Mouse (Mus musculus) hindbrain, embryonic 13.5 days (tissue): ENCODE data around the gene Coa3. TPM values are rescaled to one million over a fixed set of nuclear protein-coding genes. Genes with fewer than 3 reads are reported as not detected.

Source experiments
- ATAC-seq: fragments of 200-750 bp; cut with Nextera tagmentation; 2 replicates; pipeline ENCODE4 v1.8.0; 2017; ENCODE audit warnings: moderate TSS enrichment; ENCODE audit not compliant: low FRiP score
- H3K27ac ChIP-seq: fragments of 300-500 bp; sonication (generic); 2 replicates; pipeline ENCODE4 v1.5.1; 2015; ENCODE audit warnings: inconsistent platforms, mild to moderate bottlenecking, moderate library complexity
- H3K27me3 ChIP-seq: fragments of 300-500 bp; sonication (generic); 2 replicates; pipeline ENCODE4 v1.6.1; 2015; ENCODE audit warnings: mild to moderate bottlenecking, inconsistent platforms
- H3K36me3 ChIP-seq: fragments of 300-500 bp; sonication (generic); 2 replicates; pipeline ENCODE4 v1.6.1; 2015; ENCODE audit warnings: mild to moderate bottlenecking, inconsistent platforms
- H3K4me1 ChIP-seq: fragments of 300-500 bp; sonication (generic); replicated peaks from 2 replicates; pipeline ENCODE4 v1.6.1; 2015; ENCODE audit warnings: inconsistent platforms
- H3K4me2 ChIP-seq: fragments of 300-500 bp; sonication (generic); 2 replicates; pipeline ENCODE4 v1.6.1; 2015; ENCODE audit warnings: inconsistent platforms, mild to moderate bottlenecking, moderate library complexity
- H3K4me3 ChIP-seq: fragments of 300-500 bp; sonication (generic); 2 replicates; pipeline ENCODE4 v1.5.1; 2015; ENCODE audit warnings: mild to moderate bottlenecking, inconsistent platforms
- H3K9ac ChIP-seq: fragments of 300-500 bp; sonication (generic); 2 replicates; pipeline ENCODE4 v1.6.1; 2015; ENCODE audit warnings: mild to moderate bottlenecking, inconsistent platforms
- H3K9me3 ChIP-seq: fragments of 300-500 bp; sonication (generic); 2 replicates; pipeline ENCODE4 v1.6.1; 2016; ENCODE audit warnings: inconsistent platforms
- WGBS: fragments of 180-500 bp; shearing (Covaris S2); methylation state at CpG from one replicate; pipeline ENCODE4 v1.1.7; 2015; 5-methylcytosine and 5-hydroxymethylcytosine counted together
- polyA plus RNA-seq: library from polyadenylated mRNA; unstranded; fragments of >200 nt; fragmentation: Nextera tagmentation; extraction: Ambion mirVana; gene quantifications from 2 replicates; pipeline ENCODE4 v1.2.1, GENCODE M21; 2015

The Coa3 gene
- polyA plus RNA-seq, 1 experiment from 2014 or later = 226 TPM

GRCm38 (mm10) chr11:101277381-101278222 lies 1.3 kb downstream of the Coa3 start:
- Histone ChIP-seq H3K4me1 (peaks cover 30% of the 10 kb centered on the region), H3K4me3 (peak overlapping the region; percentile 82), H3K27ac (no peak overlapping the region), H3K4me2 (peak overlapping the region; percentile 91), H3K9me3 (no peaks in the 10 kb centered on the region), H3K27me3 (peaks cover 18% of the 10 kb centered on the region; the same call in 1 of the 2 replicates), H3K36me3 (peaks cover 4% of the 10 kb centered on the region), H3K9ac (peak overlapping the region; percentile 89)
- ATAC-seq = no peak
- 75% methylated on average over 12 of the region's 12 CpGs for WGBS

- Histone ChIP-seq H3K36me3 (peaks cover 4% of the 10 kb centered on the region), H3K27ac (no peak overlapping the region), H3K4me1 (peaks cover 30% of the 10 kb centered on the region), H3K4me2 (peak overlapping the region; percentile 91), H3K27me3 (peaks cover 18% of the 10 kb centered on the region; the same call in 1 of the 2 replicates), H3K4me3 (peak overlapping the region; percentile 9; the same call in 1 of the 2 replicates), H3K9me3 (no peaks in the 10 kb centered on the region), H3K9ac (peak overlapping the region; percentile 46)
- WGBS = 33% methylated on average over 27 of the region's 27 CpGs
- ATAC-seq = no peak
These were observed 2.4 kb downstream of the Coa3 start for GRCm38 (mm10) chr11:101276319-101277070.

GRCm38 (mm10) chr11:101275309-101275708 lies 3.6 kb downstream of the Coa3 start:
- no peak overlapping the region for H3K27ac ChIP-seq
- no peak overlapping the region for H3K4me2 ChIP-seq
- H3K27me3 ChIP-seq = peaks cover 13% of the 10 kb centered on the region; the same call in 1 of the 2 replicates
- peaks cover 4% of the 10 kb centered on the region for H3K36me3 ChIP-seq
- H3K4me3 ChIP-seq = no peak overlapping the region
- H3K4me1 ChIP-seq = peaks cover 30% of the 10 kb centered on the region
- no peak overlapping the region for H3K9ac ChIP-seq
- no peaks in the 10 kb centered on the region for H3K9me3 ChIP-seq
- WGBS = 79% methylated on average over 4 of the region's 4 CpGs
- no peak for ATAC-seq

- H3K4me1 ChIP-seq = peaks cover 24% of the 10 kb centered on the region
- no peak overlapping the region for H3K9ac ChIP-seq
- H3K36me3 ChIP-seq = peaks cover 4% of the 10 kb centered on the region
- peaks cover 20% of the 10 kb centered on the region for H3K27me3 ChIP-seq
- H3K27ac ChIP-seq = no peak overlapping the region
- H3K4me2 ChIP-seq = no peak overlapping the region
- no peak overlapping the region for H3K4me3 ChIP-seq
- no peaks in the 10 kb centered on the region for H3K9me3 ChIP-seq
- ATAC-seq = no peak
- WGBS = 81% methylated on average over 3 of the region's 3 CpGs
These were observed 6.5 kb downstream of the Coa3 start for GRCm38 (mm10) chr11:101272446-101272845.

- H3K9ac ChIP-seq = peak overlapping the region; percentile 39; the same call in 1 of the 2 replicates
- no peaks in the 10 kb centered on the region for H3K9me3 ChIP-seq
- no peak for ATAC-seq
- peaks cover 36% of the 10 kb centered on the region for H3K27me3 ChIP-seq
- 34% methylated on average over 10 of the region's 10 CpGs for WGBS
- no peaks in the 10 kb centered on the region for H3K36me3 ChIP-seq
- H3K4me2 ChIP-seq = peak overlapping the region; percentile 23; the same call in 1 of the 2 replicates
- H3K27ac ChIP-seq = peak overlapping the region; percentile 76
- peaks cover 16% of the 10 kb centered on the region for H3K4me1 ChIP-seq
- no peak overlapping the region for H3K4me3 ChIP-seq
These were observed 9.3 kb downstream of the Coa3 start for GRCm38 (mm10) chr11:101269577-101270116.

GRCm38 (mm10) chr11:101265906-101266305 lies 13.0 kb downstream of the Coa3 start:
- Histone ChIP-seq H3K9me3 (no peaks in the 10 kb centered on the region), H3K36me3 (no peaks in the 10 kb centered on the region), H3K4me1 (peaks cover 40% of the 10 kb centered on the region), H3K9ac (no peak overlapping the region), H3K4me3 (no peak overlapping the region), H3K27me3 (peaks cover 71% of the 10 kb centered on the region), H3K27ac (no peak overlapping the region), H3K4me2 (peak overlapping the region; percentile 59; the same call in 1 of the 2 replicates)
- ATAC-seq = no peak
- 20% methylated on average over 6 of the region's 6 CpGs for WGBS

- peaks cover 48% of the 10 kb centered on the region for H3K4me1 ChIP-seq
- H3K9me3 ChIP-seq = no peaks in the 10 kb centered on the region
- peak overlapping the region; percentile 34 for H3K4me3 ChIP-seq
- WGBS = 1% methylated on average over 31 of the region's 31 CpGs
- no peak for ATAC-seq
- H3K9ac ChIP-seq = peak overlapping the region; percentile 49
- peak overlapping the region; percentile 59 for H3K4me2 ChIP-seq
- H3K27me3 ChIP-seq = peaks cover 80% of the 10 kb centered on the region
- no peak overlapping the region for H3K27ac ChIP-seq
- H3K36me3 ChIP-seq = no peaks in the 10 kb centered on the region
These were observed 13.9 kb downstream of the Coa3 start for GRCm38 (mm10) chr11:101264954-101265471.

GRCm38 (mm10) chr11:101263989-101264280 lies 15.0 kb downstream of the Coa3 start:
- H3K27me3 ChIP-seq = peaks cover 89% of the 10 kb centered on the region
- no peak overlapping the region for H3K4me2 ChIP-seq
- no peak overlapping the region for H3K9ac ChIP-seq
- ATAC-seq = no peak
- 0 out of 2 replicates have a peak, but pooled peaks cover 4% of the 10 kb centered on the region for H3K36me3 ChIP-seq
- H3K9me3 ChIP-seq = no peaks in the 10 kb centered on the region
- WGBS = 4% methylated on average over 3 of the region's 3 CpGs
- H3K4me3 ChIP-seq = no peak overlapping the region
- H3K27ac ChIP-seq = no peak overlapping the region
- H3K4me1 ChIP-seq = peaks cover 50% of the 10 kb centered on the region

- no peaks in the 10 kb centered on the region for H3K9me3 ChIP-seq
- H3K27me3 ChIP-seq = peaks cover 86% of the 10 kb centered on the region
- peaks cover 50% of the 10 kb centered on the region for H3K4me1 ChIP-seq
- no peak for ATAC-seq
- H3K27ac ChIP-seq = no peak overlapping the region
- H3K9ac ChIP-seq = no peak overlapping the region
- 3% methylated on average over 32 of the region's 32 CpGs for WGBS
- H3K4me2 ChIP-seq = no peak overlapping the region
- no peak overlapping the region for H3K4me3 ChIP-seq
- H3K36me3 ChIP-seq = peaks cover 8% of the 10 kb centered on the region
These were observed 15.6 kb downstream of the Coa3 start for GRCm38 (mm10) chr11:101263138-101263988.

GRCm38 (mm10) chr11:101262272-101262967 lies 16.5 kb downstream of the Coa3 start:
- H3K4me1 ChIP-seq = peaks cover 50% of the 10 kb centered on the region
- no peak overlapping the region for H3K27ac ChIP-seq
- H3K27me3 ChIP-seq = peaks cover 80% of the 10 kb centered on the region

More at GRCm38 (mm10) chr11:101262272-101262967, 16.5 kb downstream of the Coa3 start:
- H3K9me3 ChIP-seq = no peaks in the 10 kb centered on the region
- 0 out of 2 replicates have a peak overlapping the region, but pooled peaks have one; percentile 19 for H3K9ac ChIP-seq
- ATAC-seq = no peak
- H3K36me3 ChIP-seq = peaks cover 14% of the 10 kb centered on the region
- 2% methylated on average over 24 of the region's 24 CpGs for WGBS
- peak overlapping the region; percentile 27; the same call in 1 of the 2 replicates for H3K4me2 ChIP-seq
- H3K4me3 ChIP-seq = peak overlapping the region; percentile 19
